Mouse (Mus musculus): ENCODE data around the gene Tuba1a. TPM values are rescaled to one million over a fixed set of nuclear protein-coding genes. Genes with fewer than 3 reads are reported as not detected.
"Not testable (repeated sequence)": the region's sequence is repeated elsewhere in the genome, so short reads cannot be mapped to it uniquely, and the experiment has no call there.

Gene Tuba1a
- polyA plus RNA-seq, 2 experiments: 1,030 to 1,288 TPM

DNA sequence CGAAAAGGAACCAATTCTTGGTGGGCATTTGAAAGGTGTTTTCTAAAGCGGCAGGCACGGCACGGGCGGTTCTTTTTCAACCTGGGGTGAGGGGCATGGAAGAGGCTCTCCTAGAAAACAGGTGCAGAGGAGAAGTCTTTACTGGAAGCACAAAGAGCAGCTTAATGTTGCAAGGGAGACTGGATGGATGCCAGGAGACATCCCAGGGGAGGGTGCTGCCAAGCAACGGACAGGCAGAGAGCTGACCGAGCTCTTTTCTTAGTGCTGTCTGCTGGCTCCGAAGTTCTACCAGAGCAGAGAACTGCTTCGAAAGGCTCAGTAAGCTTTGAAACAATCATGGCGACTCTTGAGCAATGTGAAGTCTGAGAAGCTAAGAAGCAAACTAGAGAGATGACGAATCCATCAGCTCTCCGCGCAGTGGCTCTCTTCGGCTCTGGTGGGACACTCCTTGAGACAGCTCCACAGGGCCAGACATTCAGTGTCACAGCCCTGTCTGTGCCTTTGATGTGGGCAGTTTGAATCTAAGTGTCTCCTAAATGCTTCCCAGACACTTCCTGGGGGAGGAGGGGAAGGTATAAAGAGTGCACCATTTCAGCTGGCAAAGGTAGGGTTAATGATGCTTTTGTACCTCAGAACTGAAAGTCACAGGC, 24.4 kb upstream of the Tuba1a start:
- H3K9ac ChIP-seq (ENCODE audit: low read depth, low read length, severe bottlenecking): peak overlapping the region; percentile 13
- H3K4me3 ChIP-seq (replicated peaks; ENCODE audit: low read length): no peak overlapping the region
- ATAC-seq (ENCODE audit: low FRiP score, low read depth): peak; percentile 64

DNA sequence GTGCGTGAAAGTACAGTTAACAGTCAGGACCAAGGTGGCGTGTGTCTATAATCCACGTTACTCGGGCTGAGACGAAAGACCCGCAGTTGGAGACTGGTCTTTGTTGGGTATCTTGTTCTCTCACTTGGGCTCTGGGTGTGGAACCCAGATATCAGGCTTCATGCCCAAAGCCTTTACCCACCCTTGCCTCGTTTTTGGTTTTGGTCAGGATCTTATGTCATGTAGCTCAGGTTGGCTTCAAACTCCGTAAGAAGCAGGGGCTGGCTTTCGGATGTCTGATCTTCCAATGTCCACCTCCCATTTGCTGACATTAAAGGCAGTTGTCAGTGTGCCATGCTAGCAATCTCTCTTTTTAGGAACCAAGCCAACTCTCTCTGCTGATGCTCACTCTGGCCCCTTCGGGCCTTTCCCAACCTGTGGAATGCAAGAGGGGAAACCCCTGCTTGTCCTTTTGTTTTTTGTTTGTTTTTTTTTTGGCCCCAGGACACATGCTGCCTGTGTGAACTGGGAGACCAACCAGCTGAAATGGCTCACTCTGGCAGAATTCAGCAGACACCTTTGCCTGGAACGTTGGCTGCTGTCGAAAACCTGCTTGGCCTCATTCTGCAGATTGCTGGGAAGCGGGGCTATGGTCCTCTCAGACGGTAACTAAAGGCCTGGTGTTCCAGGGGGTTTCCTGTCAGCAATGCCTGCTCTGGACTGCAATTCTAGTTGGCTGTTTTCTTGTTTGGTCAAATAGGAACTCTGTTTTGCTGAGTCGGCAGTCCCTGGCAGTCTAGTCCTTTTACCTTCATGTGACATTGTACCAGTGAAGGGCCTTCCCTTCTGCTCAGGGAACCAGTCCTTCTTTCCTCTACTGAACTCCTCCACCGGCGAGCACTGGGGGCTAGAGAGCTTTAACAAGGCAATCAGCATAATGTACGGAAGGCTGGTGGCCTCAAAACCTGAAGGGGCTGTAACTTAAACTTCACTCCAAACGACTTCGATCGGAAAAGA, 23.6 kb upstream of the Tuba1a start:
- WGBS: 59% methylated on average over 21 of the region's 21 CpGs
- no peaks in the 10 kb centered on the region for H3K27me3 ChIP-seq (ENCODE audit: control insufficient read depth, insufficient read depth, low read length)
- no peak for ATAC-seq (ENCODE audit: low FRiP score, low read depth)
- H3K36me3 ChIP-seq (ENCODE audit: control insufficient read depth, insufficient read depth, low read length): no peaks in the 10 kb centered on the region
- DNase-seq (ENCODE audit: low spot score): no peak
- H3K9me3 ChIP-seq (ENCODE audit: control insufficient read depth, low read length): no peaks in the 10 kb centered on the region
- peaks cover 20% of the 10 kb centered on the region for H3K4me1 ChIP-seq (ENCODE audit: control insufficient read depth, insufficient read depth, low read length)
- peak overlapping the region; percentile 13 for H3K9ac ChIP-seq (ENCODE audit: low read depth, low read length, severe bottlenecking)
- H3K4me3 ChIP-seq (replicated peaks; ENCODE audit: low read length): no peak overlapping the region
- H3K27ac ChIP-seq (replicated peaks; ENCODE audit: low read depth, low read length): peak overlapping the region; percentile 63
- TF ChIP-seq POLR2A (IDR thresholded peaks at IDR 0.05; ENCODE audit: borderline replicate concordance, extremely low read depth, insufficient read depth, insufficient read length): no peak
- H3K4me2 ChIP-seq (replicated peaks; ENCODE audit: low read depth, low read length, severe bottlenecking): no peak overlapping the region

More for the DNA sequence above, 24.4 kb upstream of the Tuba1a start:
- TF ChIP-seq POLR2A (IDR thresholded peaks at IDR 0.05; ENCODE audit: borderline replicate concordance, extremely low read depth, insufficient read depth, insufficient read length): no peak
- no peaks in the 10 kb centered on the region for H3K36me3 ChIP-seq (ENCODE audit: control insufficient read depth, insufficient read depth, low read length)
- 39% methylated on average over 14 of the region's 14 CpGs for WGBS
- H3K27ac ChIP-seq (replicated peaks; ENCODE audit: low read depth, low read length): peak overlapping the region; percentile 63
- peak; percentile 85 for DNase-seq (ENCODE audit: low spot score)
- H3K4me2 ChIP-seq (replicated peaks; ENCODE audit: low read depth, low read length, severe bottlenecking): peak overlapping the region; percentile 27
- peaks cover 20% of the 10 kb centered on the region for H3K4me1 ChIP-seq (ENCODE audit: control insufficient read depth, insufficient read depth, low read length)
- H3K9me3 ChIP-seq (ENCODE audit: control insufficient read depth, low read length): no peaks in the 10 kb centered on the region
- H3K27me3 ChIP-seq (ENCODE audit: control insufficient read depth, insufficient read depth, low read length): no peaks in the 10 kb centered on the region

DNA sequence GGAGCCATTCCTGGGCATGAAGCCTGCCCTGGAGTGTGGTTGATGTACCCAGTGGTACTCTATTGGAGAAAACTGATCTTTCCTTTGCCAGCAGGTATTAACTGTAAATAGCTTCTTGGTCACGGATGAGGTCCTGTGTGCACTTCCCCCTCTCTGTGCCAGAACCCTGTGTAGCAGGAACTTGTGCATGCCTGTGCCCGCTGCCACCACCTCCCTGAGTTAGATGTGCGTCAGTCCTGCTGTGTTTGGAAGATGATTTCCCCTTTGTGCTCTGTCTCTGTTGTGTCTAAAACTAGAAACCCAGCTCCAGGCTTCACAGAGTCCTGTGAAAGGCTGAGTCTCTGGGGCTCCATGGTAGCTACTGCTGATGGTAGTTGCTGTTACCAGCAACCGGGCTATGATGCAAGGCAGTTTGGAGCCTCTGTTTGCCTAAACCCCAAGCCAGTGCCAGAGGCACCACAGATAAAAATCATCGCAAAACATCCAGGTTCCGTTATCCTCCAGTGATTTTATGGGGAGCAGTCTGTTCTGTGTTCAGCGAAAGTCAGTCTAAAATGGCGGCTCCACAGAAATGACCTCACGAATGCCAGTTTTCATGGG, 19.6 kb upstream of the Tuba1a start:
- 77% methylated on average over 9 of the region's 9 CpGs for WGBS
- TF ChIP-seq POLR2A (IDR thresholded peaks at IDR 0.05; ENCODE audit: borderline replicate concordance, extremely low read depth, insufficient read depth, insufficient read length): no peak
- Histone ChIP-seq H3K9ac (ENCODE audit: low read depth, low read length, severe bottlenecking) (no peak overlapping the region), H3K36me3 (ENCODE audit: control insufficient read depth, insufficient read depth, low read length) (no peaks in the 10 kb centered on the region), H3K4me2 (replicated peaks; ENCODE audit: low read depth, low read length, severe bottlenecking) (no peak overlapping the region), H3K27ac (replicated peaks; ENCODE audit: low read depth, low read length) (no peak overlapping the region), H3K4me1 (ENCODE audit: control insufficient read depth, insufficient read depth, low read length) (peaks cover 32% of the 10 kb centered on the region), H3K27me3 (ENCODE audit: control insufficient read depth, insufficient read depth, low read length) (no peaks in the 10 kb centered on the region), H3K4me3 (replicated peaks; ENCODE audit: low read length) (no peak overlapping the region), H3K9me3 (ENCODE audit: control insufficient read depth, low read length) (no peaks in the 10 kb centered on the region)
- ATAC-seq (ENCODE audit: low FRiP score, low read depth) (no peak), DNase-seq (ENCODE audit: low spot score) (no peak)

DNA sequence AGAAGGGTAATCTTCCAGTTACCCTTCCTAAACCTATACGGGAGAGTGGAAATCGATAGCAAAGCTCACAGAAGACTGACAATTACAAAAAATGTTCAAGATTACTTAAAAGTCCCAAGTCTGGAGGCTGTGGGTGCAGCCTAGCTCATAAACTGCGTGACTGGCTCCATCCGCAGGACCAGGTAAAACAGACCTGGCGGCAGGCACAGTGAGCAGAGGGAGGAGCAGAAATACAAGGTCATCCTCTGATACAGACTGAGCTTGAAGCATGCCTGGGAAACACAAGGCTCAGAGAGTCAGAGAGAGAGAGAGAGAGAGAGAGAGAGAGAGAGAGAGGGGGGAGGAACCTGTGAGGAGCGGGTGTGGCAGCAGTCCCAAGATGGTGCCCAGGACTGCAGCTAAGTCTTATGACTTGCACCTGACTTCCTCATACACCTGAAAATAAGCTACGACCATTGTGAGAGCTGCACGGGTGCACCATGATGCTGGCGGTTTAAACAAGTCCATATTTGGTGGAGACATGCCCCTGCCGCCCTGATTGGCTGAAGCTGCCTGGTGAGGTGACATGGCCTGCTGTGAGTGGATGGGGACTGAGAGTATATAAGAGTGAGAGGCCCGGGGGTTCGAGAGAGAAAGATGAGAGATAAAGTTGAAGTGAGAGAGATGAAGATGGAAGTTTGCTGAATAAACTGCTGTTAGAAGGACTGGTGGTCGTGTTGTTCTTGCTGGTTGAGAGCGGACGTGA, 18.2 kb upstream of the Tuba1a start:
- not testable (repeated sequence) for H3K27me3 ChIP-seq (ENCODE audit: control insufficient read depth, insufficient read depth, low read length); H3K36me3 ChIP-seq (ENCODE audit: control insufficient read depth, insufficient read depth, low read length); H3K4me2 ChIP-seq (replicated peaks; ENCODE audit: low read depth, low read length, severe bottlenecking); DNase-seq (ENCODE audit: low spot score); H3K27ac ChIP-seq (replicated peaks; ENCODE audit: low read depth, low read length); ATAC-seq (ENCODE audit: low FRiP score, low read depth); H3K9ac ChIP-seq (ENCODE audit: low read depth, low read length, severe bottlenecking); H3K9me3 ChIP-seq (ENCODE audit: control insufficient read depth, low read length); H3K4me3 ChIP-seq (replicated peaks; ENCODE audit: low read length)
- H3K4me1 ChIP-seq (ENCODE audit: control insufficient read depth, insufficient read depth, low read length): peaks cover 19% of the 10 kb centered on the region
- 71% methylated on average over 15 of the region's 15 CpGs for WGBS

DNA sequence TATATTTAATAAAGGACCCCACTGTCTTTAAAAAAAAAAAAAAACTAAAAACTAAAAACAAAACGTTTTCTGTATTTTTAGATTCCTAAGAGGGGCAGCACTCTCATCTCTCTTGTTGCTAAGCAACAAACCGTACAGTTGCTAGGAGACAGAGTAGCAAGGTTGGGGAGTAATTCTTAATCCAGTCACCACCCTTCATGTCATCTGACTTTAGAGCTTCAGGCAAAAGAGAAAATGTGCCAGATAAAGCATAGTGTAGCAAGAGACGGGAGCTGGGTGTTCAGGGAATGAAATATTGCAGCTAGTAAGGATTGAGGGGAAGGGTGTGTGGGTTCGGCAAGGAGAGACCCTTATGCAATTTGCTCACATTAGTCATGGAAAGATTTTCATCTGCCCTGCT, 17.6 kb upstream of the Tuba1a start:
- H3K9ac ChIP-seq (ENCODE audit: low read depth, low read length, severe bottlenecking): no peak overlapping the region
- no peak overlapping the region for H3K27ac ChIP-seq (replicated peaks; ENCODE audit: low read depth, low read length)
- WGBS: 39% methylated on average over 4 of the region's 4 CpGs
- no peak for TF ChIP-seq POLR2A (IDR thresholded peaks at IDR 0.05; ENCODE audit: borderline replicate concordance, extremely low read depth, insufficient read depth, insufficient read length)
- H3K27me3 ChIP-seq (ENCODE audit: control insufficient read depth, insufficient read depth, low read length): no peaks in the 10 kb centered on the region
- H3K4me3 ChIP-seq (replicated peaks; ENCODE audit: low read length): no peak overlapping the region
- no peak overlapping the region for H3K4me2 ChIP-seq (replicated peaks; ENCODE audit: low read depth, low read length, severe bottlenecking)
- ATAC-seq (ENCODE audit: low FRiP score, low read depth): no peak
- H3K36me3 ChIP-seq (ENCODE audit: control insufficient read depth, insufficient read depth, low read length): no peaks in the 10 kb centered on the region
- H3K9me3 ChIP-seq (ENCODE audit: control insufficient read depth, low read length): no peaks in the 10 kb centered on the region
- H3K4me1 ChIP-seq (ENCODE audit: control insufficient read depth, insufficient read depth, low read length): peaks cover 17% of the 10 kb centered on the region
- DNase-seq (ENCODE audit: low spot score): no peak

Data from limb, embryonic 14.5 days (tissue).